In the genomic region with DNA sequence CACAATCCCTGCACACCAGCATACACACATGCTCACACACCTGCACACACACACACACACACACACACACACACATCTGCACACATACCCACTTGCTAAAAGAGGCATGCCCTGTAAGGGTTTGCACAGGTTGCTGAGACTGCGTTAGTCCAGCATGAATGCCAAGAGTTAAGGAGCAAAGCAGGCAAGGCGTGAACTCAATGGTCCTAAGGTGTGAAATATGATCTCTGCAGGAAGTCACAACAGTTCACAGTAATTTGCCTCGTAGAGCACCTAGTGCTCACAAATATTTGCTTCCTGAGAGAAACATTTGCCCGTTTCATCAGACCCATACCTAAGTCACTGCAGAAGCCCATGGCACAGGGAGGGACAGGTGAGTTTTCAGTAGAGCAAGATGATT, we compare ENCODE assay signal across 23 mouse cellular contexts. TPM values are rescaled to one million over a fixed set of nuclear protein-coding genes. Genes with fewer than 3 reads are reported as not detected.
DNase-seq lines count a peak whose midpoint lies in the region; ATAC-seq and TF ChIP-seq lines count a peak whose summit lies in the region.
"Had no signal": no experiment of that assay in that cellular context is flagged by ENCODE, and none has a peak within 500 bp of the region (broad histone marks: within the 10 kb centered on the region; RNA-seq: fewer than 3 reads in every experiment).

No protein-coding gene starts in this region.

- no peaks in the 10 kb centered on the region for H3K27me3 ChIP-seq in lung, embryonic 16.5 days (ENCODE audit: control insufficient read depth, insufficient read depth, low read depth, low read length)
- H3K27me3 ChIP-seq in stomach, postnatal 0 days (ENCODE audit: control insufficient read depth, insufficient read depth, low read length): no peaks in the 10 kb centered on the region
- H3K27me3 ChIP-seq: embryonic facial prominence, embryonic 12.5 days; forebrain, embryonic 13.5 days; forebrain, embryonic 15.5 days; Patski had no signal

- no peak for TF ChIP-seq CTCF in stomach, postnatal 0 days (IDR thresholded peaks at IDR 0.05; ENCODE audit: low read depth)

- no peak for TF ChIP-seq EP300 in stomach, postnatal 0 days (optimal IDR thresholded peaks at IDR 0.05)

- H3K4me1 ChIP-seq in lung, embryonic 16.5 days (replicated peaks; ENCODE audit: control insufficient read depth, insufficient read depth, low read length): no peaks in the 10 kb centered on the region
- no peaks in the 10 kb centered on the region for H3K4me1 ChIP-seq in stomach, postnatal 0 days (replicated peaks; ENCODE audit: control insufficient read depth, insufficient read depth)
- H3K4me1 ChIP-seq: embryonic facial prominence, embryonic 12.5 days; forebrain, embryonic 13.5 days; forebrain, embryonic 15.5 days had no signal

- no peak for DNase-seq in lung, postnatal 10 days
- peak; percentile 34 for DNase-seq in lung, postnatal 25 days (ENCODE audit: low spot score)
- DNase-seq in lung, adult 18-20 months: no peak
- no peak for DNase-seq in stomach, postnatal 0 days (ENCODE audit: low spot score)
- DNase-seq: adrenal gland, adult 8-10 months; adrenal gland, postnatal 14 days; adrenal gland, postnatal 36 days; B cell, adult 2 months; cerebellum, adult 11-12 months; cerebellum, adult 2 months; cerebellum, adult 9-10 months; cerebellum, postnatal 10 days; cerebellum, postnatal 25 days had no signal

- peaks cover 2% of the 10 kb centered on the region; the same call in 1 of the 2 replicates for H3K36me3 ChIP-seq in lung, embryonic 16.5 days (ENCODE audit: control insufficient read depth, insufficient read depth, low read length)
- H3K36me3 ChIP-seq in stomach, postnatal 0 days (ENCODE audit: control insufficient read depth, insufficient read depth, low read length): no peaks in the 10 kb centered on the region
- H3K36me3 ChIP-seq: G1E had no signal

- no peak overlapping the region for H3K4me2 ChIP-seq in lung, embryonic 16.5 days (ENCODE audit: low read depth, low read length)
- H3K4me2 ChIP-seq in stomach, postnatal 0 days (replicated peaks; ENCODE audit: low read depth): no peak overlapping the region
- H3K4me2 ChIP-seq: embryonic facial prominence, embryonic 12.5 days; forebrain, embryonic 13.5 days; forebrain, embryonic 15.5 days had no signal

- H3K4me3 ChIP-seq in lung, embryonic 16.5 days (ENCODE audit: low read length): no peak overlapping the region
- H3K4me3 ChIP-seq in stomach, postnatal 0 days (ENCODE audit: low read depth, low read length): no peak overlapping the region
- H3K4me3 ChIP-seq: embryonic facial prominence, embryonic 10.5 days; embryonic facial prominence, embryonic 12.5 days; forebrain, embryonic 13.5 days; forebrain, embryonic 15.5 days had no signal

- WGBS in lung, embryonic 16.5 days: 40% methylated on average over 4 of the region's 4 CpGs
- WGBS in stomach, postnatal 0 days: 29% methylated on average over 4 of the region's 4 CpGs

- no peak overlapping the region for H3K9ac ChIP-seq in lung, embryonic 16.5 days (ENCODE audit: low read length)
- H3K9ac ChIP-seq in stomach, postnatal 0 days (ENCODE audit: low read length): no peak overlapping the region
- H3K9ac ChIP-seq: embryonic facial prominence, embryonic 12.5 days; forebrain, embryonic 13.5 days; forebrain, embryonic 15.5 days had no signal

- no peaks in the 10 kb centered on the region for H3K9me3 ChIP-seq in lung, embryonic 16.5 days (ENCODE audit: control insufficient read depth, low read length)
- H3K9me3 ChIP-seq in stomach, postnatal 0 days (ENCODE audit: control insufficient read depth, low read length): no peaks in the 10 kb centered on the region
- H3K9me3 ChIP-seq: embryonic facial prominence, embryonic 10.5 days; embryonic facial prominence, embryonic 12.5 days; forebrain, embryonic 13.5 days; forebrain, embryonic 15.5 days; G1E had no signal

- ATAC-seq in lung, embryonic 16.5 days (ENCODE audit: low read depth): peak; percentile 30; the same call in 1 of the 2 replicates
- ATAC-seq in stomach, postnatal 0 days (ENCODE audit: low FRiP score, low TSS enrichment): peak; percentile 60; the same call in 1 of the 2 replicates
- ATAC-seq: activated CD4-positive, CD25-positive, alpha-beta regulatory T cell, adult 4 months; CD4-positive, CD25-positive, alpha-beta regulatory T cell, adult 4 months; forebrain, embryonic 13.5 days; forebrain, embryonic 15.5 days; Patski had no signal

- H3K27ac ChIP-seq in lung, embryonic 16.5 days (ENCODE audit: low read length): no peak overlapping the region
- no peak overlapping the region for H3K27ac ChIP-seq in stomach, postnatal 0 days (replicated peaks)
- H3K27ac ChIP-seq: embryonic facial prominence, embryonic 10.5 days; embryonic facial prominence, embryonic 12.5 days; forebrain, embryonic 13.5 days; forebrain, embryonic 15.5 days had no signal

RNA-seq across cellular contexts. Expression of gene Dixdc1, which starts 25.1 kb away (rescaled TPM):
- 6.9 and 8.1 TPM in 2 replicates for polyA plus RNA-seq in lung, embryonic 16.5 days (2015; fragmentation: Nextera tagmentation; extraction: Ambion mirVana)
- 6.6 and 6.9 TPM in 2 replicates for polyA plus RNA-seq in stomach, postnatal 0 days (2015; fragmentation: Nextera tagmentation; extraction: Ambion mirVana)
- polyA plus RNA-seq: G1E had no signal

RNA-seq across cellular contexts. Expression of gene 2310030G06Rik, which starts 32.1 kb away (rescaled TPM):
- 14.9 and 18.5 TPM in 2 replicates for polyA plus RNA-seq in lung, embryonic 16.5 days (2015; fragmentation: Nextera tagmentation; extraction: Ambion mirVana)
- polyA plus RNA-seq in stomach, postnatal 0 days (2015; fragmentation: Nextera tagmentation; extraction: Ambion mirVana): 22.3 and 22.4 TPM in 2 replicates
- polyA plus RNA-seq: activated CD4-positive, CD25-positive, alpha-beta regulatory T cell, adult 4 months; CD4-positive, CD25-positive, alpha-beta regulatory T cell, adult 4 months; G1E had no signal

RNA-seq across cellular contexts. Expression of gene Cryab, which starts 36.9 kb away (rescaled TPM):
- 173 and 174 TPM in 2 replicates for polyA plus RNA-seq in lung, embryonic 16.5 days (2015; fragmentation: Nextera tagmentation; extraction: Ambion mirVana)
- 147 and 174 TPM in 2 replicates for polyA plus RNA-seq in stomach, postnatal 0 days (2015; fragmentation: Nextera tagmentation; extraction: Ambion mirVana)
- polyA plus RNA-seq: CD4-positive, CD25-positive, alpha-beta regulatory T cell, adult 4 months; G1E had no signal

RNA-seq across cellular contexts. Expression of gene Hspb2, which starts 38.0 kb away (rescaled TPM):
- 21.1 and 26.2 TPM in 2 replicates for polyA plus RNA-seq in lung, embryonic 16.5 days (2015; fragmentation: Nextera tagmentation; extraction: Ambion mirVana)
- polyA plus RNA-seq in stomach, postnatal 0 days (2015; fragmentation: Nextera tagmentation; extraction: Ambion mirVana): 21.6 and 23.4 TPM in 2 replicates
- polyA plus RNA-seq: CD4-positive, CD25-positive, alpha-beta regulatory T cell, adult 4 months; forebrain, embryonic 11.5 days; forebrain, embryonic 13.5 days; forebrain, embryonic 15.5 days; G1E had no signal

RNA-seq across cellular contexts. Expression of gene Fdxacb1, which starts 53.8 kb away (rescaled TPM):
- polyA plus RNA-seq in lung, embryonic 16.5 days (2015; fragmentation: Nextera tagmentation; extraction: Ambion mirVana): 13.8 and 15.0 TPM in 2 replicates
- 7.2 and 8.3 TPM in 2 replicates for polyA plus RNA-seq in stomach, postnatal 0 days (2015; fragmentation: Nextera tagmentation; extraction: Ambion mirVana)
